Mouse (Mus musculus): ENCODE measurements at regions not wholly inside any gene's neighbourhood (a gene's known extent, or its start where the extent isn't known, plus 50 kb on each side); places are given as distances from the start of the nearest gene placed in this dataset.

DNA sequence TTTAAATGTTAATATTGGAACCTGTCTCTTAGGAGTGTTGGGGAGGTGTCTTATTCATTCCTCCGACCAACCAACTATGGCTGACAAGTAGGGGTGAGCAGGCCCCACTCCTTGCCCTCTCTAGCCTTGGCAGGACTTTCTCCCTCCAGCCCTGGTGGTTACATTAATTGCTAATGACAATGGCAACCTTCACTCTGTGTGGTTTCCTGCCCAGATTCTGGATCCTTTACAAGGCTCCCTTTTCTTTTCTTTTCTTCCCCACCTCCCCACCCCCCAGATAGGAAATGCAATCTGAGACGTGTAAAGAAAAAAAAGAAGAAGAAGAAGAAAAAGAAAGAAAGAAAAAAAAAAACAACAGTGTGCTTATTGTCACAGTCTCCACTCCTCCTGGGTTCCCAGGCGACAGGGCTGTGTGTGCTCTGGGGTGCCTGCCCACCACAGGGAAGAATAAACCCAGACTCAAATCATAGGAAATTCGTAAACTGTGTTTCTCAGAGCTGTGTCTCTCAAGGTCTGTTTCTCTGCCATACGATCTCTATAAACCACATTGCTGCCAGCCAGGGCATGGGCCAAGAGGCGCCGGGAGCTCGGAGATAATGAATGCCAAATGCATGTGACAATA, 637.6 kb downstream of the Insc start:
- no peak for DNase-seq (ENCODE audit: low spot score)

DNA sequence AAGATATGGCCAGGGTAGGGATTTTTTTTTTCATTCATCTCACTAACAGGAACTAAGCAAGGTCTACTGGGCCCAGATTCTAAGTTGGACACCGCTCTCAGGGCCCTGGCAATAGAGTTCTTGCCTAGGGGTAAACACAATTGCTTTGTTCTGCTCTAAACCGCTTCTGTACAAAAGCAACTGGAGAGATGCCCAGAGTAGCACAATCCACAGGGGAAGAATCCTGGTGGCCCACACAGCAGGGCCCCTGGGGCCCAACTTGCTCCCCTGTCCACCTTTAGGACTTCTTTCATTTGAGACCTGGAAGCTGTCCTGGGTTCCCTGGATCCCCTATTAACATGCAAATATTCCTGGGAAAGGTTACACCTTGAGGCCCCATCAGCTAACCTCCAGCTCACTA, 639.4 kb downstream of the Insc start:
- no peak for DNase-seq (ENCODE audit: low spot score)

DNA sequence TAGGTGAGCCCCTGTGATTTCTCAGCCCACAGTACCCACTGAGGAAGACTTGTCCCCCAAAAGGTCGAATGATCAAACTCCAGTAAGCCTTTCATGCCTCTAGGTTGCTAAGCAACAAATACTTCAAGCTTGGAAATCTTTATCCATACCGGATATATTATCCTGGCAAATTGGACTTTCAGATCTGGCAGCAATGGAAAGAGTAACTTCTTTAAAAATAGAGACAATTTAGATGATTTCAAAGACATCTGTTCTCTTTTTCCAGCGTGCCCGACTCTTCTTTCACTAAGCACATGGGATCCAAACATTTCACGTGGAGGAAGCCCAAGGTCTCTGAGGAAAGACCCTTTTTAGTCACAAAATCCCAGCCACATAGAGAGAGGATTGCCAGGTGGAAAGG, 645.4 kb downstream of the Insc start:
- no peak for DNase-seq (ENCODE audit: low spot score)

DNA sequence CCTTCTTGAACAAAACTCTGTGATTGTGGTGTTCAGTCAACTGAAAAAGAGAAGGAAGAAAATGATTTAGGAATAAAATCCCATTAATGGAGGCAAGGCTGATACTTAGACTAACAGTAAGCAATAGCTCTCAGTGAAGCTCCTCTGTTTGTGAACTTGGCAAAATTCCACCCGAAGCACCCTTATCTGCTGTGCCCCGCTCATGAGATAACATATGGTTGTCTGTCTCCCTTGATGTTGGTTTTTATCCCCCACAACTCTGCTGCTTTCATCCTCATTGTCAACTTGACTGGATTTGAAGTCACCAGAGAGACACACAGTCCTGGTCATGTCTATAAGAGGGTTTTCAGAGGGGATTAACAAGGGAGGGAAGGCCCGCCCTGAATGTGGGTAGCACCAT, 646.1 kb downstream of the Sox6 start:
- no peak for DNase-seq (ENCODE audit: low spot score)

DNA sequence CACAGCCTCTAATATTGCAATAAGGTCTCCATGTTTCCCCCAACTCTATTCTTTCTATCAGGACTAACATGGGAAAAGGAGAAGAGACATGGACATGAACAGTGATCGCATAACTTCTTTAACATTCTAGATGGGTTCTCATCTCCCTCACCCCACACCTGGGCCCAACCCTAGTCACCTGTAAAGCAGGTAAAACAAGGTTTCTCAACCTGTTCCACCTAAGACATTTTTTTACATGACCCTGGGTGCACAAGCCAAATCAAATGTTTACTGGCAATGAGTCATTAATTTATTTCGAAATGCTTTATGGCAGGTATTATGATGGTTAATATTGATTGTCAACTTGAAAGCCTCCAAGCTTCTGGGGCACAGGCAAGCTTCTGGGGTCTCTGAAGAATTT, 640.4 kb downstream of the Sox6 start:
- DNase-seq (ENCODE audit: low spot score): no peak

DNA sequence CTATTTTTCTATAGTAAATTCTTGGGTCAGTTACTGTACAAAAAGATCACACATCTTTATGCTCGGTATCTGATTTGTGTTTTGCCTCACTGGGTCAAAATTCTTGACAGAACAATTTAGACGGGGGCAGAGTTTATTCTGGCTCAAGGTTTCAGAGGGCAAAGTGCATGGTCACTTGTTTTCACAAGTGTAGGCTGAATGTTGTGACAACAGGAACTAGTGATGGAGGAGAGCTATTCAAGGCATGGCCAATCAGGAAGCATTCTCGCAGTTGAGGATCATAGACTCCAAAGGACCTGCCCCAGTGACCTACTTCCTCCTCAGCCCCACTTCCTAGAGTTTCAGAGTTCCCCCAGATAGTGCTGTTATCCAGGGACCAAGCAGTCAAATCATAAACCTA, 639.1 kb downstream of the Sox6 start:
- DNase-seq (ENCODE audit: low spot score): peak; percentile 51

DNA sequence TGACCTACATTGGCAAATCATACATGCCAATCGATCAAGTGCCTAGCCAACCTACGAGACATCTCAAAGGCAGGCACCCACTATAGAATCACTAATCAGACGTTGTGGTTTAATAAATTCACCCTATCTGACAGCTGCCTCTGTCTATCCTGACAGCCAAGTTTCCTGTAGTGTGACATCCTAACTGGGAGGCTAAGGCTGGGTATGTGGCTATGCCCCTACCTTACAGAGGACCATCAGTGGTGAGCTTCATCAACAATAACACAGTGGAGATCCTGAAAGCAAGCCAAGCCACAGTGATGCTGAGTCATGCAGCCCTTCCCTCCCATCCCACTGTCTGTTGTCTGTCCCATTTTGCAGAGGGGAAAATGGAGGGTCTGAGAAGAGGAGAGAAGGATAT, 630.7 kb downstream of the Sox6 start:
- DNase-seq (ENCODE audit: low spot score): no peak

DNA sequence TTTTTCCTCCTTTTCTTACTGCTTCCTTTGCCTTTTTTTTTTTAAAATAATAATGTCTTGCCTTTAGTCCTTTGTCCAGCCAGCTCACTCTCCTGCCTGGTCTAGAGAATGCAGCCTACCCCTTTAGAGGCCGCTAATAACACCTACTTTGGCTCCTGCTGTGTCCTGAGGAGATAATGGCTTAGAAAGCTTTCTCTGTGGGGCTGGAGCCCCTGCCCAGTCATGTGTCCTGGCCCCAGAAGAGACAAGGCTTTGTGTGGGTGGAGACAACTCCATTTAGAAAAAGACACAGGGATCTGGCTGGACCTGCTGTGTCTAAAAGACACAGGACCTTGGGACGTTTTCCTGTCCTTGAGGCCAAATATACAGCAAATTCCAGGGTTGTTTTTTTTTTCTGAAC, 629.7 kb downstream of the Sox6 start:
- no peak for DNase-seq (ENCODE audit: low spot score)

DNA sequence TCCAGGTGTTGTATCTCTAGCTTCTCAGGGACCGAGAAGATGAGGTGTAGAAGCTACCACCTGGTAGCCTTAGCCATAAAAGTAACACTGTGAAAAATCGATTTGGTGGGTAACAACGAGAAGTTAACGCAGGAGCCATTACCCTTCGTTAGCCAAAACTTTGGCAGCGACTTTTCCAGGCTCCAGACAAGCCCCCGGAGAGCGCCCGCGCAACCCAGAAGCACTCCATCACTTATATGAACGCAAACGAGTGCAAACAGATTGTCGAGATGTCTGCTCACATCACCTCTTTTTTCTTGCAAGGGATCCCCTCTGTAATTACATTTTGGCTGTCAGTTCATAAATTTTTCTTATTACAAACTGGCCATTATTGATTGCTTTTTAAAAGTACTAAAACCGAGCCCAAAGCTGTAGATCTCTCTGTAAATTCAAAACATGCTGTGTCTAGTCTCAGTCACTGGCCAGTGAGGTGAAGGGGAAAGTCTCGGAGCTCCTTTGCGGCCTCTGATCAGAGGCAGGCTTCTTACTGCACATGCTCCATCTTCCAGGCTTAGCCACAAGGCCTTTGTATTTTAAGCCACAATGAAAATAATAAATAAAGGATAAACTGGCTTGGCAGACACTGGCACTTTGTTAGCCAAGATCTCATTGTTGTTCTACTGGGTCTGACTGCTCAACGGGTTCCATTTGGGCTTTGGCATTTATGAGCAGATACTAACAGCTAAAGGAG, 627.9 kb downstream of the Sox6 start:
- no peak for DNase-seq (ENCODE audit: low spot score)

DNA sequence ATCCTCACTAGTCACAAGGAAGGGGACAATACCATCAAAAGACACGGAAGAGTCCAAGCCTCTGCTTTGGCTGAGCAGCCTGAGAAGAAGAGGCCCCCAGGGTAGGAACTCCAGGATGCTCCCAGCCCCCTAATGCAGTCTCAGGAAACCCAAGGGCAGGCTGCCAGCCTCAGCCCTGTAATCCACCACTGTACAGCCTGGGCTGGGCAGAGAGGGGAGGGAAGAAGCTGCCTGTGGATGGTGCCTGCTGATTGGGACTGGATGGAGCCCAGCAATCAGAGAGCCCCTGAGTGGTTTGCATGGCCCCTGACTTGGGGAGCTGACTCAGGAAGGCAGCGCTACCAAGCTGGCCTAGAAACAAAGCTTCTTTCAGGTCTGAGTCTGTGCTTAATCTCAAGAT, 627.1 kb downstream of the Sox6 start:
- no peak for DNase-seq (ENCODE audit: low spot score)

DNA sequence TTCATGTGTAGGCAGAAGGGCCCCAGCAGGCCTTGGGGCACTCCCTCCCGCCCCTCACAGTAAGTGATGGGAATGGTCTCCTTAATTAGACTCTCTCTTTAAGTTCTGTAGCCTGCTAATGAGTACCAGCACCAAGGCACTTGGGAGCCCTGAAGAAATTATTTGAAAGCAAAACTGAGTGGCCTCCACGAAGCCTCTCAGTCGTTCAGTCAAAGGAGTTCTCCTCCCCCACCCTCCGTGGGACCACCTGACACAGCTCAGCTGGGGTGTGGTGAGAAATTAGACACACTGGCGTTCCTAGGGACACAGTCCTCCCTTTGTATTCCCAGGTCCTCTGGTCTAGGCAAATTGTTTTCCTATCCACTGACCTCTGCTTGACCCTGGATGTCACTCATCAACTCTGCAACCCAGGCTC, 623.4 kb downstream of the Sox6 start:
- DNase-seq (ENCODE audit: low spot score): peak; percentile 88

Measured in embryo, embryonic 10 days (tissue).